In genomic region chr13:9198728-9199464, GRCm38 (mm10) we compare ENCODE assay signal across 7 mouse cellular contexts.
A peak's percentile ranks its signal among the peaks of the same experiment; 100 is the strongest.
DNase-seq lines count a peak whose midpoint lies in the region; ATAC-seq lines count a peak whose summit lies in the region.

No protein-coding gene starts in this region.

- peaks cover 11% of the 10 kb centered on the region for H3K4me1 ChIP-seq in hindbrain, embryonic 10.5 days (replicated peaks)
- peaks cover 10% of the 10 kb centered on the region for H3K4me1 ChIP-seq in liver, embryonic 13.5 days (replicated peaks)

- whole genome bisulfite sequencing in hindbrain, embryonic 10.5 days, result 39% methylated on average over 19 of the region's 19 CpGs
- 32% methylated on average over 19 of the region's 19 CpGs for WGBS in liver, embryonic 13.5 days (ENCODE audit: insufficient replicate concordance)

- DNase-seq in testis, postnatal 10 days (ENCODE audit: low spot score), result peak; percentile 46
- DNase-seq in testis, postnatal 14 days (ENCODE audit: low spot score), result no peak
- DNase-seq in hindbrain, embryonic 10.5 days (ENCODE audit: low spot score), result no peak
- DNase-seq in liver, embryonic 13.5 days, result peak; percentile 23
- peak; percentile 60 for DNase-seq in retina, embryonic 14.5 days (ENCODE audit: low spot score)
- DNase-seq in ovary, adult 18-20 months (ENCODE audit: low spot score), result no peak

- H3K9ac ChIP-seq in liver, embryonic 13.5 days, result no peak overlapping the region

- H3K27ac ChIP-seq in hindbrain, embryonic 10.5 days, result 0 out of 2 replicates have a peak overlapping the region, but pooled peaks have one; percentile 5
- H3K27ac ChIP-seq in liver, embryonic 13.5 days, result no peak overlapping the region

- H3K4me3 ChIP-seq in hindbrain, embryonic 10.5 days, result peak overlapping the region; percentile 27
- 0 out of 2 replicates have a peak overlapping the region, but pooled peaks have one; percentile 10 for H3K4me3 ChIP-seq in liver, embryonic 13.5 days (replicated peaks)

- no peaks in the 10 kb centered on the region for H3K27me3 ChIP-seq in hindbrain, embryonic 10.5 days (ENCODE audit: insufficient read depth, poor library complexity, severe bottlenecking)
- no peaks in the 10 kb centered on the region for H3K27me3 ChIP-seq in liver, embryonic 13.5 days

- ATAC-seq in liver, embryonic 13.5 days (ENCODE audit: low read depth), result peak; percentile 81
- ATAC-seq in monocyte, adult 5-6 weeks (replicated peaks; ENCODE audit: insufficient number of reproducible peaks, low FRiP score, low TSS enrichment, poor library complexity, severe bottlenecking), result no peak

- no peaks in the 10 kb centered on the region for H3K36me3 ChIP-seq in hindbrain, embryonic 10.5 days
- no peaks in the 10 kb centered on the region for H3K36me3 ChIP-seq in liver, embryonic 13.5 days

- H3K4me2 ChIP-seq in liver, embryonic 13.5 days, result peak overlapping the region; percentile 45

- H3K9me3 ChIP-seq in hindbrain, embryonic 10.5 days, result no peaks in the 10 kb centered on the region
- H3K9me3 ChIP-seq in liver, embryonic 13.5 days (replicated peaks), result no peaks in the 10 kb centered on the region

Comparison
In these comparisons a context has a peak if more than half of its experiments do, and no peak if none do; other contexts are left out.
1. DNase-seq: peak in testis, postnatal 10 days (single experiment), liver, embryonic 13.5 days (single experiment) and retina, embryonic 14.5 days (single experiment); none in testis, postnatal 14 days (single experiment), hindbrain, embryonic 10.5 days (single experiment) and ovary, adult 18-20 months (single experiment).